Mouse (Mus musculus): Measurements from ENCODE around the gene Gm11114. TPM values are rescaled to one million over a fixed set of nuclear protein-coding genes. Genes with fewer than 3 reads are reported as not detected.

The Gm11114 gene
- total RNA-seq, 2 experiments from 2014 or later: not detected

- intact Hi-C loops (cut with DNase I): no loop called here
- DNase-seq: no peak
Observed at GRCm38 (mm10) chr9:85347823-85348523, 35.4 kb downstream of the Gm11114 start.

- intact Hi-C loops (cut with DNase I): no loop called here
- no peak for DNase-seq
Observed at GRCm38 (mm10) chr9:85355559-85355958, 43.0 kb downstream of the Gm11114 start.

- intact Hi-C loops (cut with DNase I): no loop called here
- DNase-seq: no peak
Observed at GRCm38 (mm10) chr9:85357154-85357860, 44.7 kb downstream of the Gm11114 start.

Other genes with a start within 250 kb of the Gm11114 start
- 10 to 100 TPM; 10.1 to 11.2 TPM for gene Tent5a, start 14.6 kb downstream of the Gm11114 start, total RNA-seq (2021)

Data from heart, postnatal 14 days (tissue).